Mouse (Mus musculus) heart, postnatal 0 days (tissue): ENCODE measurements at regions not wholly inside any gene's neighbourhood (a gene's known extent, or its start where the extent isn't known, plus 50 kb on each side); places are given as distances from the start of the nearest gene placed in this dataset.

Experiments
- CTCF ChIP-seq: IDR thresholded peaks from 2 replicates; pipeline ENCODE4 v1.5.1; 2016; ENCODE audit warnings: antibody characterized with exemption, control low read depth, low read depth
- EP300 ChIP-seq: IDR thresholded peaks from 2 replicates; pipeline ENCODE4 v1.6.1; 2016; ENCODE audit warnings: antibody characterized with exemption, low read depth

- TF ChIP-seq CTCF (no peak), EP300 (no peak)
Observed at GRCm38 (mm10) chr12:92285511-92285910, 436.6 kb upstream of the Sel1l start.
